Comparison of ENCODE assay signal across 29 mouse cellular contexts in the genomic region with DNA sequence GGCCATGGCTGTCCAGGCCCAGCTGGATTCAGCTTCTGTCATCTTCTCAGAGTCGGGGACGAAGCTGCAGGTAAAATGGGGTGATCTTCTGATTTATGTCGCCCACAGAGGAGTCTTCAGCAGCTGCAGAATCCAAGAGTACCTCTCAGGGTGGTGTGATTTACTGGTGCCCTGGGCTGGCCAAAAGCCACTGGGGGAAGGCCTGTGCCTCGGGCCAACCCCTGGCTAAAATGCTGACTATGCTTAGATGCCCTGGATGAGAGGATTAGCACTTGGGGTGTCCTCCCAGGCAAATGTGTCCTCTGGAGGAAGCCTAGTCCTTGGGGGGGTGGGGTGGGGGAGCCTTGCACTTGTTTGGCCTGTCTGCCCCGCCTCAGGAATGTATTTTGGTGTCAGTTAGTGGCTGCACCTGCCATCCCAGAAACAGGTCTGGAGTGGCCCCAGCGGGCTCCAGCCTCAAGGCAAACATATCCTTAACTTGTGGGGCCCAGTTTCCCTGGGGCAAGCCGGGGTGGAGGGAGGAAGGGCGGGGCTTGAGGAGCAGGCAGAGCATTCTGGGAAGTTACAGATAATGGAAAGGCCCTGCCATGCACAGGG.
A peak's percentile ranks its signal among the peaks of the same experiment; 100 is the strongest.
DNase-seq lines count a peak whose midpoint lies in the region; ATAC-seq and TF ChIP-seq lines count a peak whose summit lies in the region.
"Had no signal": no experiment of that assay in that cellular context is flagged by ENCODE, and none has a peak within 500 bp of the region (broad histone marks: within the 10 kb centered on the region; RNA-seq: fewer than 3 reads in every experiment).

No protein-coding gene starts in this region.

- H3K79me2 ChIP-seq in myocyte (ENCODE audit: control insufficient read depth, insufficient read depth): no peaks in the 10 kb centered on the region

- H3K4me3 ChIP-seq in intestine, embryonic 15.5 days (replicated peaks): no peak overlapping the region
- H3K4me3 ChIP-seq in intestine, postnatal 0 days (ENCODE audit: low read depth, low read length): no peak overlapping the region
- no peak overlapping the region for H3K4me3 ChIP-seq in myocyte
- H3K4me3 ChIP-seq: forebrain, embryonic 15.5 days; heart, embryonic 10.5 days; heart, embryonic 15.5 days; hindbrain, embryonic 12.5 days; kidney, embryonic 15.5 days; layer of hippocampus, adult 2 months; limb, embryonic 15.5 days; liver, embryonic 13.5 days; midbrain, embryonic 10.5 days; neural tube, embryonic 13.5 days had no signal

- no peaks in the 10 kb centered on the region for H3K27me3 ChIP-seq in intestine, embryonic 15.5 days (replicated peaks)
- H3K27me3 ChIP-seq in intestine, postnatal 0 days (replicated peaks; ENCODE audit: control insufficient read depth, insufficient read depth, low read length): no peaks in the 10 kb centered on the region
- H3K27me3 ChIP-seq in myocyte (ENCODE audit: control insufficient read depth, insufficient read depth, insufficient read length): no peaks in the 10 kb centered on the region
- H3K27me3 ChIP-seq: forebrain, embryonic 15.5 days; heart, embryonic 15.5 days; hindbrain, embryonic 12.5 days; kidney, embryonic 15.5 days; limb, embryonic 15.5 days; liver, embryonic 13.5 days; neural tube, embryonic 13.5 days had no signal

- H3K9ac ChIP-seq in intestine, embryonic 15.5 days: no peak overlapping the region
- H3K9ac ChIP-seq in intestine, postnatal 0 days (ENCODE audit: low read depth, low read length): no peak overlapping the region
- H3K9ac ChIP-seq: forebrain, embryonic 15.5 days; heart, embryonic 15.5 days; hindbrain, embryonic 12.5 days; kidney, embryonic 15.5 days; limb, embryonic 15.5 days; liver, embryonic 13.5 days; neural tube, embryonic 13.5 days had no signal

- TF ChIP-seq POLR2A in myocyte (IDR thresholded peaks at IDR 0.05; ENCODE audit: insufficient read length, low read depth): no peak

- peak; percentile 54 to 81 for DNase-seq in gastrocnemius, adult 8-10 months (ENCODE audit: low spot score in 2 of 2)
- peak; percentile 88 for DNase-seq in gastrocnemius, postnatal 25 days
- no peak for DNase-seq in right cerebral cortex, postnatal 36 days (ENCODE audit: low spot score in 2 of 2)
- DNase-seq in thymus, adult 18-20 months: no peak
- DNase-seq: adrenal gland, adult 2 months; adrenal gland, postnatal 36 days; cerebellum, adult 2 months; cerebellum, postnatal 14 days; kidney, postnatal 25 days; liver, embryonic 13.5 days; lung, adult 18-20 months; lung, postnatal 10 days; thymus, adult 2 months; thymus, postnatal 36 days had no signal

- no peak overlapping the region for H3K27ac ChIP-seq in intestine, embryonic 15.5 days
- no peak overlapping the region for H3K27ac ChIP-seq in intestine, postnatal 0 days (ENCODE audit: low read depth, low read length)
- H3K27ac ChIP-seq: forebrain, embryonic 15.5 days; heart, embryonic 10.5 days; heart, embryonic 15.5 days; hindbrain, embryonic 12.5 days; hindbrain, postnatal 0 days; kidney, embryonic 15.5 days; layer of hippocampus, adult 2 months; limb, embryonic 15.5 days; liver, embryonic 13.5 days; midbrain, embryonic 10.5 days; neural tube, embryonic 13.5 days had no signal

- WGBS in intestine, embryonic 15.5 days: 75% methylated on average over 8 of the region's 8 CpGs
- 69% methylated on average over 8 of the region's 8 CpGs for WGBS in intestine, postnatal 0 days

- no peak overlapping the region for H3ac ChIP-seq in myocyte (ENCODE audit: control insufficient read depth, insufficient read length)

- ATAC-seq in intestine, embryonic 15.5 days: peak; percentile 53; the same call in 1 of the 2 replicates
- ATAC-seq in intestine, postnatal 0 days: no peak
- ATAC-seq: activated CD4-positive, CD25-positive, alpha-beta regulatory T cell, adult 4 months; forebrain, embryonic 15.5 days; hindbrain, postnatal 0 days; intestine, embryonic 16.5 days had no signal

- TF ChIP-seq CTCF in intestine, postnatal 0 days (IDR thresholded peaks at IDR 0.05; ENCODE audit: low read depth): no peak

- no peaks in the 10 kb centered on the region for H3K9me3 ChIP-seq in intestine, embryonic 15.5 days
- no peaks in the 10 kb centered on the region for H3K9me3 ChIP-seq in intestine, postnatal 0 days (ENCODE audit: control insufficient read depth)
- H3K9me3 ChIP-seq: forebrain, embryonic 15.5 days; heart, embryonic 10.5 days; heart, embryonic 15.5 days; hindbrain, embryonic 12.5 days; kidney, embryonic 15.5 days; limb, embryonic 15.5 days; liver, embryonic 13.5 days; midbrain, embryonic 10.5 days; neural tube, embryonic 13.5 days had no signal

- H3K36me3 ChIP-seq in intestine, embryonic 15.5 days: no peaks in the 10 kb centered on the region
- H3K36me3 ChIP-seq in intestine, postnatal 0 days (ENCODE audit: control insufficient read depth, insufficient read depth): no peaks in the 10 kb centered on the region
- H3K36me3 ChIP-seq in myocyte (ENCODE audit: control insufficient read depth, insufficient read depth): no peaks in the 10 kb centered on the region
- H3K36me3 ChIP-seq: forebrain, embryonic 15.5 days; heart, embryonic 10.5 days; heart, embryonic 15.5 days; hindbrain, embryonic 12.5 days; kidney, embryonic 15.5 days; limb, embryonic 15.5 days; liver, embryonic 13.5 days; midbrain, embryonic 10.5 days; neural tube, embryonic 13.5 days had no signal

- no peak overlapping the region for H3K4me2 ChIP-seq in intestine, embryonic 15.5 days (replicated peaks)
- no peak overlapping the region for H3K4me2 ChIP-seq in intestine, postnatal 0 days (replicated peaks; ENCODE audit: low read depth)
- H3K4me2 ChIP-seq in myocyte (ENCODE audit: low read depth): no peak overlapping the region
- H3K4me2 ChIP-seq: forebrain, embryonic 15.5 days; heart, embryonic 15.5 days; hindbrain, embryonic 12.5 days; kidney, embryonic 15.5 days; limb, embryonic 15.5 days; liver, embryonic 13.5 days; neural tube, embryonic 13.5 days had no signal

- H3K4me1 ChIP-seq in intestine, embryonic 15.5 days (replicated peaks): no peaks in the 10 kb centered on the region
- no peaks in the 10 kb centered on the region for H3K4me1 ChIP-seq in intestine, postnatal 0 days (replicated peaks; ENCODE audit: control insufficient read depth, insufficient read depth, low read length)
- H3K4me1 ChIP-seq: forebrain, embryonic 15.5 days; heart, embryonic 15.5 days; hindbrain, embryonic 12.5 days; kidney, embryonic 15.5 days; limb, embryonic 15.5 days; liver, embryonic 13.5 days; midbrain, embryonic 10.5 days had no signal

TF ChIP-seq in myocyte, 11 proteins besides CTCF, POLR2A, EP300 and RAD21:
- TF ChIP-seq CEBPB (IDR thresholded peaks at IDR 0.05; ENCODE audit: insufficient read depth, poor library complexity, severe bottlenecking): no peak
- TF ChIP-seq POLR2AphosphoS2 (IDR thresholded peaks at IDR 0.05; ENCODE audit: insufficient read length, low read depth): no peak
- no peak for TF ChIP-seq E2F4 (IDR thresholded peaks at IDR 0.05; ENCODE audit: insufficient read depth)
- no peak for TF ChIP-seq MAX (IDR thresholded peaks at IDR 0.05; ENCODE audit: low read depth)
- TF ChIP-seq REST (IDR thresholded peaks at IDR 0.05; ENCODE audit: insufficient read depth, insufficient read length): no peak
- TF ChIP-seq SRF (IDR thresholded peaks at IDR 0.05; ENCODE audit: control insufficient read depth, insufficient read length, low read depth): no peak
- peak in 2 of 3 experiments; percentile 29 to 75 for TF ChIP-seq MYOD1 (IDR thresholded peaks at IDR 0.05; ENCODE audit: control insufficient read depth in 1 of 3, insufficient read length in 2 of 3, low read depth in 2 of 3)
- peak in 1 of 3 experiments; percentile 61 for TF ChIP-seq MYOG (IDR thresholded peaks at IDR 0.05; ENCODE audit: control insufficient read depth in 1 of 3, insufficient read depth in 1 of 3, insufficient read length in 2 of 3, low read depth in 2 of 3)
- TF ChIP-seq USF1 (IDR thresholded peaks at IDR 0.05; ENCODE audit: low read depth): no peak
- TF ChIP-seq TCF3 (IDR thresholded peaks at IDR 0.05; ENCODE audit: insufficient read length, low read depth): no peak
- TF ChIP-seq TCF12 (IDR thresholded peaks at IDR 0.05; ENCODE audit: insufficient read depth, poor library complexity, severe bottlenecking): no peak
TF ChIP-seq in myocyte: peak in this region for 2.

Comparison
In these comparisons a context has a peak if more than half of its experiments do, and no peak if none do; other contexts are left out.
1. DNase-seq: peak in gastrocnemius, adult 8-10 months (2 of 2) and gastrocnemius, postnatal 25 days (single experiment); none in right cerebral cortex, postnatal 36 days (0 of 2) and thymus, adult 18-20 months (0 of 2).